Mouse (Mus musculus): ENCODE results near the gene Cox6a2.
"Not testable (repeated sequence)": the region's sequence is repeated elsewhere in the genome, so short reads cannot be mapped to it uniquely, and the experiment has no call there.

Cox6a2 gene

GRCm38 (mm10) chr7:128235481-128235880, 29.3 kb upstream of the Cox6a2 start:
- DNase-seq (ENCODE audit: low read depth in 1 of 2, low spot score in 2 of 2) = no peak

- DNase-seq (ENCODE audit: low read depth in 1 of 2, low spot score in 2 of 2) = no peak
Observed at GRCm38 (mm10) chr7:128234796-128235195, 28.6 kb upstream of the Cox6a2 start.

- DNase-seq (ENCODE audit: low read depth in 1 of 2, low spot score in 2 of 2) = no peak
Observed at GRCm38 (mm10) chr7:128231741-128232140, 25.6 kb upstream of the Cox6a2 start.

GRCm38 (mm10) chr7:128220936-128221335, 14.7 kb upstream of the Cox6a2 start:
- DNase-seq (ENCODE audit: low read depth in 1 of 2, low spot score in 2 of 2) = no peak

GRCm38 (mm10) chr7:128219952-128220351, 13.8 kb upstream of the Cox6a2 start:
- DNase-seq (ENCODE audit: low read depth in 1 of 2, low spot score in 2 of 2) = no peak

- DNase-seq (ENCODE audit: low read depth in 1 of 2, low spot score in 2 of 2) = no peak
Observed at GRCm38 (mm10) chr7:128209826-128210225, 3.6 kb upstream of the Cox6a2 start.

- DNase-seq (ENCODE audit: low read depth in 1 of 2, low spot score in 2 of 2) = peak in 1 of 2 experiments; percentile 18
Observed at GRCm38 (mm10) chr7:128208187-128208586, 2.0 kb upstream of the Cox6a2 start.

GRCm38 (mm10) chr7:128205695-128206094, 492 bp downstream of the Cox6a2 start:
- no peak for DNase-seq (ENCODE audit: low read depth in 1 of 2, low spot score in 2 of 2)

- DNase-seq (ENCODE audit: low read depth in 1 of 2, low spot score in 2 of 2) = no peak
Observed at GRCm38 (mm10) chr7:128204179-128204578, 2.0 kb downstream of the Cox6a2 start.

GRCm38 (mm10) chr7:128203071-128203470, 3.1 kb downstream of the Cox6a2 start:
- DNase-seq (ENCODE audit: low read depth in 1 of 2, low spot score in 2 of 2) = no peak

GRCm38 (mm10) chr7:128201607-128202006, 4.6 kb downstream of the Cox6a2 start:
- DNase-seq (ENCODE audit: low read depth in 1 of 2, low spot score in 2 of 2) = no peak

- no peak for DNase-seq (ENCODE audit: low read depth in 1 of 2, low spot score in 2 of 2)
Observed at GRCm38 (mm10) chr7:128181691-128182090, 24.5 kb downstream of the Cox6a2 start.

GRCm38 (mm10) chr7:128180546-128180945, 25.6 kb downstream of the Cox6a2 start:
- no peak for DNase-seq (ENCODE audit: low read depth in 1 of 2, low spot score in 2 of 2)

- no peak for DNase-seq (ENCODE audit: low read depth in 1 of 2, low spot score in 2 of 2)
Observed at GRCm38 (mm10) chr7:128180126-128180525, 26.1 kb downstream of the Cox6a2 start.

- DNase-seq (ENCODE audit: low read depth in 1 of 2, low spot score in 2 of 2) = no peak
Observed at GRCm38 (mm10) chr7:128178385-128178784, 27.8 kb downstream of the Cox6a2 start.

- no peak for DNase-seq (ENCODE audit: low read depth in 1 of 2, low spot score in 2 of 2)
Observed at GRCm38 (mm10) chr7:128169996-128170395, 36.2 kb downstream of the Cox6a2 start.

- DNase-seq (ENCODE audit: low read depth in 1 of 2, low spot score in 2 of 2) = no peak
Observed at GRCm38 (mm10) chr7:128166391-128166790, 39.8 kb downstream of the Cox6a2 start.

GRCm38 (mm10) chr7:128164001-128164400, 42.2 kb downstream of the Cox6a2 start:
- no peak for DNase-seq (ENCODE audit: low read depth in 1 of 2, low spot score in 2 of 2)

GRCm38 (mm10) chr7:128158688-128159354, 47.4 kb downstream of the Cox6a2 start:
- DNase-seq (ENCODE audit: low read depth in 1 of 2, low spot score in 2 of 2) = not testable (repeated sequence)
